Comparison of ENCODE assay signal across 15 mouse cellular contexts in genomic region chrX:104402463-104402862, GRCm38 (mm10). TPM values are rescaled to one million over a fixed set of nuclear protein-coding genes. Genes with fewer than 3 reads are reported as not detected.
A peak's percentile ranks its signal among the peaks of the same experiment; 100 is the strongest.
DNase-seq lines count a peak whose midpoint lies in the region.
"Had no signal": no experiment of that assay in that cellular context is flagged by ENCODE, and none has a peak within 500 bp of the region (broad histone marks: within the 10 kb centered on the region; RNA-seq: fewer than 3 reads in every experiment).

No protein-coding gene starts in this region.

- DNase-seq in adrenal gland, adult (ENCODE audit: inconsistent age in 2 of 2, low spot score in 1 of 2), result peak; percentile 19 to 66
- DNase-seq in adrenal gland, adult 18-20 months (ENCODE audit: low spot score in 2 of 2), result no peak
- peak; percentile 24 for DNase-seq in kidney, adult 9 months
- DNase-seq in kidney, adult 11 months, result no peak
- peak; percentile 18 for DNase-seq in adrenal gland, postnatal 14 days
- DNase-seq in skeletal muscle tissue, adult 2 months (ENCODE audit: low read depth, low spot score), result peak; percentile 0
- no peak for DNase-seq in ovary, postnatal 14 days (ENCODE audit: low spot score)
- DNase-seq: cerebellum, adult 8-10 months; gastrocnemius, postnatal 14 days; heart, postnatal 14 days; lung, adult 18-20 months; lung, postnatal 10 days; right cerebral cortex, postnatal 4 days; thymus, adult 18-20 months; thymus, postnatal 36 days had no signal

RNA-seq across cellular contexts. Expression of gene Abcb7, which starts 11.2 kb away (rescaled TPM):
- 10 to 100 TPM; 22.5 to 30.3 TPM for total RNA-seq in adrenal gland, adult 18-20 months (2021)
- total RNA-seq in adrenal gland, postnatal 14 days (2021), result 26.8 and 29.3 TPM in 2 replicates

Comparison
In these comparisons a context has a peak if more than half of its experiments do, and no peak if none do; other contexts are left out.
1. DNase-seq: peak in adrenal gland, adult (2 of 2), kidney, adult 9 months (single experiment), adrenal gland, postnatal 14 days (single experiment) and skeletal muscle tissue, adult 2 months (single experiment); none in adrenal gland, adult 18-20 months (0 of 2), kidney, adult 11 months (single experiment) and ovary, postnatal 14 days (single experiment).